Mouse (Mus musculus): Measurements from ENCODE around the gene Ncor1. TPM values are rescaled to one million over a fixed set of nuclear protein-coding genes. Genes with fewer than 3 reads are reported as not detected.
"Not testable (repeated sequence)": the region's sequence is repeated elsewhere in the genome, so short reads cannot be mapped to it uniquely, and the experiment has no call there.

The Ncor1 gene
- polyA plus RNA-seq, 1 experiment from 2014 or later: 92.3 TPM

- H3K27ac ChIP-seq (ENCODE audit: low read depth, low read length): no peak overlapping the region
- 95% methylated on average over 5 of the region's 5 CpGs for WGBS
- peaks cover 75% of the 10 kb centered on the region for H3K36me3 ChIP-seq (ENCODE audit: control insufficient read depth, insufficient read depth, low read length)
Measured at GRCm38 (mm10) chr11:62314984-62315383, 143.4 kb downstream of the Ncor1 start.

GRCm38 (mm10) chr11:62309296-62309695, 149.0 kb downstream of the Ncor1 start:
- WGBS: 98% methylated on average over 2 of the region's 2 CpGs
- Histone ChIP-seq H3K27ac (ENCODE audit: low read depth, low read length) (no peak overlapping the region), H3K9ac (ENCODE audit: low read length) (no peak overlapping the region), H3K27me3 (replicated peaks; ENCODE audit: control insufficient read depth, insufficient read depth, low read length) (no peaks in the 10 kb centered on the region), H3K4me2 (ENCODE audit: low read length) (no peak overlapping the region), H3K36me3 (ENCODE audit: control insufficient read depth, insufficient read depth, low read length) (peaks cover 58% of the 10 kb centered on the region), H3K4me3 (ENCODE audit: low read depth, low read length) (no peak overlapping the region), H3K9me3 (replicated peaks; ENCODE audit: control insufficient read depth, low read length) (no peaks in the 10 kb centered on the region), H3K4me1 (ENCODE audit: control insufficient read depth, insufficient read depth, low read length) (no peaks in the 10 kb centered on the region)
- no peak for ATAC-seq
- DNase-seq (ENCODE audit: low spot score): no peak

More at GRCm38 (mm10) chr11:62314984-62315383, 143.4 kb downstream of the Ncor1 start:
- H3K9me3 ChIP-seq (replicated peaks; ENCODE audit: control insufficient read depth, low read length): no peaks in the 10 kb centered on the region
- no peak overlapping the region for H3K9ac ChIP-seq (ENCODE audit: low read length)
- DNase-seq (ENCODE audit: low spot score) (no peak), ATAC-seq (no peak)
- no peak overlapping the region for H3K4me2 ChIP-seq (ENCODE audit: low read length)
- no peaks in the 10 kb centered on the region for H3K4me1 ChIP-seq (ENCODE audit: control insufficient read depth, insufficient read depth, low read length)
- no peaks in the 10 kb centered on the region for H3K27me3 ChIP-seq (replicated peaks; ENCODE audit: control insufficient read depth, insufficient read depth, low read length)
- H3K4me3 ChIP-seq (ENCODE audit: low read depth, low read length): no peak overlapping the region

DNA sequence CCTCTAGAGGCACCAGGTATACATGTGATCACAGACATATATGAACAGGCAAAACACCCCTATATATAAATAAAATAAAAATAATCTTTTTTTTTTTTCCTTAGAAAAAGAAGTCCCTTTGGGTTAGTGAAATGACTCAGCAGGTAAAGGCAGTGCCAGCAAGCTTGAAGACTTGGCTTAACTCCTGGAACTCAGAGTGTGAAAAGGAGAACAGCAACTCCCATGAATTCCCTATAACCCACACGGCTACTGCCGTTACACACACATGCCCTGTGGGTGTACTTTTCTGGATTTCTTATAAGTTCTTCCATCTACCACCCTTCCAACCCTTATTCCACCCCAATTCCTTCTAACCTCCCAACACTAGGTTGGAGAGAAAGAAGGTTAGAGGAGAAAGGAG, 152.5 kb downstream of the Ncor1 start:
- Histone ChIP-seq H3K9ac (ENCODE audit: low read length) (no peak overlapping the region), H3K4me3 (ENCODE audit: low read depth, low read length) (no peak overlapping the region), H3K9me3 (replicated peaks; ENCODE audit: control insufficient read depth, low read length) (no peaks in the 10 kb centered on the region), H3K27me3 (replicated peaks; ENCODE audit: control insufficient read depth, insufficient read depth, low read length) (no peaks in the 10 kb centered on the region), H3K4me2 (ENCODE audit: low read length) (no peak overlapping the region), H3K36me3 (ENCODE audit: control insufficient read depth, insufficient read depth, low read length) (peaks cover 37% of the 10 kb centered on the region), H3K4me1 (ENCODE audit: control insufficient read depth, insufficient read depth, low read length) (no peaks in the 10 kb centered on the region), H3K27ac (ENCODE audit: low read depth, low read length) (no peak overlapping the region)
- DNase-seq (ENCODE audit: low spot score) (no peak), ATAC-seq (no peak)
- 98% methylated on average over 2 of the region's 2 CpGs for WGBS

DNA sequence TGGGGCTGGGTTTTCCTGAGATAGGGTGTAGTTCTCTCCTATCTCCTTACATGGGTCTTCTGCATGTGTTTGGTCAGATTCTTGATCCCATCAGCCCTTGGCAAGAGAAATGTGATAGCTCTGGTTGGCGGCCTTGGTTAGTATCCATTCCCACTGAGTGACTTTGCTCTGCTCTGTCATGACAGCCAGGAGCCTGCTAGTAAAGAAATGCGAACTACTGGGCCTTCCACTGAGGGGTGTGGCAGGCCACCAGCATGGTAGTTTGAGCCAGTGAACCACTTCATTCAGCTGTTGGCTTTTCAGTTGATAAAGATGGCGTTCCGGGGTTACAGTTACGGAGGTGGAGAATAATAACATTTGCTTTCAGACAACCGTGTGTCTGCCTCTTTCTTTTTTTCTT, 159.5 kb downstream of the Ncor1 start:
- H3K9ac ChIP-seq (ENCODE audit: low read length): no peak overlapping the region
- no peak for DNase-seq (ENCODE audit: low spot score)
- no peak overlapping the region for H3K4me2 ChIP-seq (ENCODE audit: low read length)
- ATAC-seq: no peak
- H3K27me3 ChIP-seq (replicated peaks; ENCODE audit: control insufficient read depth, insufficient read depth, low read length): no peaks in the 10 kb centered on the region
- H3K27ac ChIP-seq (ENCODE audit: low read depth, low read length): no peak overlapping the region
- peaks cover 28% of the 10 kb centered on the region for H3K36me3 ChIP-seq (ENCODE audit: control insufficient read depth, insufficient read depth, low read length)
- 84% methylated on average over 6 of the region's 6 CpGs for WGBS
- H3K9me3 ChIP-seq (replicated peaks; ENCODE audit: control insufficient read depth, low read length): no peaks in the 10 kb centered on the region
- no peak overlapping the region for H3K4me3 ChIP-seq (ENCODE audit: low read depth, low read length)
- H3K4me1 ChIP-seq (ENCODE audit: control insufficient read depth, insufficient read depth, low read length): no peaks in the 10 kb centered on the region

GRCm38 (mm10) chr11:62294121-62294520, 164.2 kb downstream of the Ncor1 start:
- ATAC-seq (no peak), DNase-seq (ENCODE audit: low spot score) (no peak)
- WGBS: 87% methylated on average over 2 of the region's 2 CpGs
- Histone ChIP-seq H3K36me3 (ENCODE audit: control insufficient read depth, insufficient read depth, low read length) (peaks cover 50% of the 10 kb centered on the region), H3K4me3 (ENCODE audit: low read depth, low read length) (no peak overlapping the region), H3K27ac (ENCODE audit: low read depth, low read length) (no peak overlapping the region), H3K4me2 (ENCODE audit: low read length) (no peak overlapping the region), H3K4me1 (ENCODE audit: control insufficient read depth, insufficient read depth, low read length) (no peaks in the 10 kb centered on the region), H3K9me3 (replicated peaks; ENCODE audit: control insufficient read depth, low read length) (no peaks in the 10 kb centered on the region), H3K9ac (ENCODE audit: low read length) (no peak overlapping the region), H3K27me3 (replicated peaks; ENCODE audit: control insufficient read depth, insufficient read depth, low read length) (no peaks in the 10 kb centered on the region)

DNA sequence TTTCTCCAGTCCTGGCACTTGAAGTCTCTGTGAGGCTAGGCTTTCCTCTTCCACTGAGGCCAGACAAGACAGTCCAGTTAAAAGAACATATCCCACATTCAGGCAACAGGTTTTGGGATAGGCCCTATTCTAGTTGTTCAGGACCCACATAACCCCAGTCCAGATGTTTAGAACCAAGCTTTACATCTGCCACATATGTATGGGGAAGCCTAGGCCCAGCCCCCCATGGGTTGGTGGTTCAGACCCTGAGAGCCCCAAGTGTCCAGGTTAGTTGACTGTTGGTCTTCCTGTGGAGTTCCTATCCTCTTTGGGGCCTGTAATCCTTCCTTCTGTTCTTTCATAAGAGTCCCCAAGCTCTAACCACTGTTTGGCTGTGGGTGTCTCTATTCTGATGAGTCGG, 170.6 kb downstream of the Ncor1 start:
- WGBS: 97% methylated on average over 1 of the region's 1 CpGs
- Histone ChIP-seq H3K4me3 (ENCODE audit: low read depth, low read length) (no peak overlapping the region), H3K27ac (ENCODE audit: low read depth, low read length) (no peak overlapping the region), H3K27me3 (replicated peaks; ENCODE audit: control insufficient read depth, insufficient read depth, low read length) (no peaks in the 10 kb centered on the region), H3K4me2 (ENCODE audit: low read length) (no peak overlapping the region), H3K9ac (ENCODE audit: low read length) (no peak overlapping the region), H3K9me3 (replicated peaks; ENCODE audit: control insufficient read depth, low read length) (no peaks in the 10 kb centered on the region), H3K4me1 (ENCODE audit: control insufficient read depth, insufficient read depth, low read length) (no peaks in the 10 kb centered on the region), H3K36me3 (ENCODE audit: control insufficient read depth, insufficient read depth, low read length) (peaks cover 46% of the 10 kb centered on the region)
- ATAC-seq: no peak
- DNase-seq (ENCODE audit: low spot score): no peak

DNA sequence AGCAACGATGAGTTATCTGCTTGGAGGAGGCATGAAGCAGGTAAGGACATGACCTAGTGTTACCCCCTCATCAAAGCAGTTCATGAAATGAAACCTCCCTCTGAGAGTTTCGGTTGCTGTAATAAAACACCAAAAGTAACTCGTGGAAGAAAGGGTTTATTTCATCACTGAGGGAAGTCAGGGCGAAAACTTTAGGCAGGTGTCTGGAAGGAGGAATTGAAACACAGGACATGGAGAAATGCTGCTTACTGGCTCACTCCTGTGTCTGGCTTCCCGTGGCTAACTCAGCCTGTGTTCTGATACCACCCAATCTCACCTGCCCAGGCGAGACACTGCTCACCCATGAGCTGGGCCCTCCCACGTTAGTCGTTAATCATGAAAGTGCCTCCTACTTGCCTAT, 173.3 kb downstream of the Ncor1 start:
- Histone ChIP-seq H3K4me2 (ENCODE audit: low read length) (no peak overlapping the region), H3K4me1 (ENCODE audit: control insufficient read depth, insufficient read depth, low read length) (peaks cover 7% of the 10 kb centered on the region; the same call in 1 of the 2 replicates), H3K9me3 (replicated peaks; ENCODE audit: control insufficient read depth, low read length) (no peaks in the 10 kb centered on the region), H3K27me3 (replicated peaks; ENCODE audit: control insufficient read depth, insufficient read depth, low read length) (no peaks in the 10 kb centered on the region), H3K36me3 (ENCODE audit: control insufficient read depth, insufficient read depth, low read length) (peaks cover 34% of the 10 kb centered on the region), H3K4me3 (ENCODE audit: low read depth, low read length) (no peak overlapping the region), H3K9ac (ENCODE audit: low read length) (no peak overlapping the region), H3K27ac (ENCODE audit: low read depth, low read length) (no peak overlapping the region)
- ATAC-seq (no peak), DNase-seq (ENCODE audit: low spot score) (no peak)
- WGBS: 91% methylated on average over 8 of the region's 8 CpGs

DNA sequence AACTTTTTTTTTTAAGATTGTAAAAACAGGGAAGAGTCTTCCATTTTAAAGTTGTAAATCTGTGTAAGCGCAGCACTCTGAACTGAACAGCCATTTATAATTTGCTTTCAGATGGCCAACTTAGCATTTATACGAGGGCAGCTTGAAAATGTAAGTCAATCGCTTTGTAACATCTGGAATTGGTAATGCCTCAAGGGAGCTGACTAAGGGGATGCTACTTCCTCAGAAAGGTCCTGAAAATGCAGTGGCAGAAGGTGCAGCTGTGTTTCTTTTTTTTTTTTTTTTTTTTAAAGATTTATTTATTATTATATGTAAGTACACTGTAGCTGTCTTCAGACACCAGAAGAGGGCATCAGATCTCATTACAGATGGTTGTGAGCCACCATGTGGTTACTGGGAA, 174.3 kb downstream of the Ncor1 start:
- H3K9me3 ChIP-seq (replicated peaks; ENCODE audit: control insufficient read depth, low read length); H3K4me3 ChIP-seq (ENCODE audit: low read depth, low read length); DNase-seq (ENCODE audit: low spot score); H3K4me2 ChIP-seq (ENCODE audit: low read length); H3K4me1 ChIP-seq (ENCODE audit: control insufficient read depth, insufficient read depth, low read length); ATAC-seq; H3K27me3 ChIP-seq (replicated peaks; ENCODE audit: control insufficient read depth, insufficient read depth, low read length); H3K9ac ChIP-seq (ENCODE audit: low read length); H3K27ac ChIP-seq (ENCODE audit: low read depth, low read length): not testable (repeated sequence)
- peaks cover 31% of the 10 kb centered on the region for H3K36me3 ChIP-seq (ENCODE audit: control insufficient read depth, insufficient read depth, low read length)
- 92% methylated on average over 3 of the region's 3 CpGs for WGBS

- Histone ChIP-seq H3K4me3 (ENCODE audit: low read depth, low read length) (peak overlapping the region; percentile 90), H3K27me3 (replicated peaks; ENCODE audit: control insufficient read depth, insufficient read depth, low read length) (no peaks in the 10 kb centered on the region), H3K9me3 (replicated peaks; ENCODE audit: control insufficient read depth, low read length) (no peaks in the 10 kb centered on the region; the same call in 1 of the 2 replicates), H3K27ac (ENCODE audit: low read depth, low read length) (peak overlapping the region; percentile 79), H3K4me2 (ENCODE audit: low read length) (peak overlapping the region; percentile 84), H3K4me1 (ENCODE audit: control insufficient read depth, insufficient read depth, low read length) (peaks cover 7% of the 10 kb centered on the region; the same call in 1 of the 2 replicates), H3K9ac (ENCODE audit: low read length) (peak overlapping the region; percentile 90), H3K36me3 (ENCODE audit: control insufficient read depth, insufficient read depth, low read length) (peaks cover 26% of the 10 kb centered on the region)
- DNase-seq (ENCODE audit: low spot score) (peak; percentile 43), ATAC-seq (peak; percentile 62)
- WGBS: under 1% methylated on average over 44 of the region's 57 CpGs
Measured at GRCm38 (mm10) chr11:62281601-62281997, 176.7 kb downstream of the Ncor1 start.
